ENCODE assay signal across 14 mouse cellular contexts in the genomic region with DNA sequence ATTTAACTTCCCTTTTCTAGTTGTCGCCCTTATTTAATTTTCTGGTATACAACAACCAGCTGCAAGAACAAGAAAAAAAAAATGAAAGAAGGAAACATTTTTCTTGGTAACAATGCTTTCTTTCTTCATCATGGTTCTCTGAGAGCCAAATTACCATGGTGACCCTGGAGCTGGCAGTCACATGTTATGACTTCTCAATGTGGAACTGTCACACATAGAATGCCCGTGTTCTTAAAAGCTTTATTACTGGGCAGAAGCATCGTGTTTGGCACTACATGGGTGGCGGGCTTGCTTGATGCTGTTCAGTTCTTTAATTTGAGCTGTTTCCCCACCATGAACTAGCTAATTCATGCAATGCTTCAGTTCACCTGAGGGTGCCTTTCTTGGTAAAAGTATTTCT.
DNase-seq lines count a peak whose midpoint lies in the region; ATAC-seq and TF ChIP-seq lines count a peak whose summit lies in the region.
"Had no signal": no experiment of that assay in that cellular context is flagged by ENCODE, and none has a peak within 500 bp of the region (broad histone marks: within the 10 kb centered on the region; RNA-seq: fewer than 3 reads in every experiment).

No protein-coding gene starts in this region.

- 50% methylated on average over 4 of the region's 4 CpGs for WGBS in forebrain, embryonic 14.5 days
- 38% methylated on average over 4 of the region's 4 CpGs for WGBS in forebrain, embryonic 15.5 days
- 49% methylated on average over 4 of the region's 4 CpGs for WGBS in midbrain, postnatal 0 days
- WGBS in midbrain, embryonic 13.5 days = 61% methylated on average over 4 of the region's 4 CpGs

- no peaks in the 10 kb centered on the region for H3K36me3 ChIP-seq in forebrain, embryonic 14.5 days (ENCODE audit: control insufficient read depth, insufficient read depth, low read length)
- H3K36me3 ChIP-seq in forebrain, embryonic 15.5 days = no peaks in the 10 kb centered on the region
- no peaks in the 10 kb centered on the region for H3K36me3 ChIP-seq in midbrain, postnatal 0 days (ENCODE audit: insufficient read depth, low read length)
- no peaks in the 10 kb centered on the region for H3K36me3 ChIP-seq in midbrain, embryonic 13.5 days

- H3K27me3 ChIP-seq in forebrain, embryonic 14.5 days (replicated peaks; ENCODE audit: control insufficient read depth, insufficient read depth, low read length) = no peaks in the 10 kb centered on the region
- no peaks in the 10 kb centered on the region for H3K27me3 ChIP-seq in forebrain, embryonic 15.5 days
- H3K27me3 ChIP-seq in midbrain, postnatal 0 days (ENCODE audit: insufficient read depth, low read length) = no peaks in the 10 kb centered on the region
- H3K27me3 ChIP-seq in midbrain, embryonic 13.5 days = no peaks in the 10 kb centered on the region

- no peak overlapping the region for H3K27ac ChIP-seq in forebrain, embryonic 14.5 days (ENCODE audit: low read depth, low read length)
- no peak overlapping the region for H3K27ac ChIP-seq in forebrain, embryonic 15.5 days (replicated peaks)
- H3K27ac ChIP-seq in midbrain, postnatal 0 days (ENCODE audit: low read depth, low read length) = no peak overlapping the region
- no peak overlapping the region for H3K27ac ChIP-seq in midbrain, embryonic 13.5 days

- no peak overlapping the region for H3K4me2 ChIP-seq in forebrain, embryonic 14.5 days (ENCODE audit: low read length)
- no peak overlapping the region for H3K4me2 ChIP-seq in forebrain, embryonic 15.5 days (replicated peaks)
- no peak overlapping the region for H3K4me2 ChIP-seq in midbrain, postnatal 0 days (ENCODE audit: low read depth, low read length, poor library complexity, severe bottlenecking)
- H3K4me2 ChIP-seq in midbrain, embryonic 13.5 days (replicated peaks) = no peak overlapping the region
- H3K4me2 ChIP-seq: liver, embryonic 11.5 days had no signal

- H3K4me3 ChIP-seq in forebrain, embryonic 14.5 days (ENCODE audit: low read depth, low read length) = no peak overlapping the region
- H3K4me3 ChIP-seq in forebrain, embryonic 15.5 days = no peak overlapping the region
- H3K4me3 ChIP-seq in midbrain, postnatal 0 days (ENCODE audit: low read depth, low read length) = no peak overlapping the region
- H3K4me3 ChIP-seq in midbrain, embryonic 13.5 days (replicated peaks) = no peak overlapping the region

- H3K9ac ChIP-seq in forebrain, embryonic 14.5 days (ENCODE audit: low read length) = no peak overlapping the region
- no peak overlapping the region for H3K9ac ChIP-seq in forebrain, embryonic 15.5 days (replicated peaks)
- H3K9ac ChIP-seq in midbrain, postnatal 0 days (replicated peaks; ENCODE audit: low read length, poor library complexity, severe bottlenecking) = no peak overlapping the region
- H3K9ac ChIP-seq in midbrain, embryonic 13.5 days (replicated peaks) = no peak overlapping the region

- peak; percentile 18; the same call in 1 of the 2 replicates for TF ChIP-seq CTCF in midbrain, postnatal 0 days (IDR thresholded peaks at IDR 0.05)

- ATAC-seq in forebrain, embryonic 14.5 days = peak; percentile 26; the same call in 1 of the 2 replicates
- ATAC-seq in forebrain, embryonic 15.5 days (replicated peaks) = no peak; the same call in 1 of the 2 replicates
- peak; percentile 74; the same call in 1 of the 2 replicates for ATAC-seq in midbrain, postnatal 0 days (ENCODE audit: low FRiP score)
- ATAC-seq in midbrain, embryonic 13.5 days = no peak
- ATAC-seq: CD4-positive, CD25-positive, alpha-beta regulatory T cell, adult 4 months had no signal

- peak; percentile 46 for DNase-seq in forebrain, embryonic 14.5 days (ENCODE audit: low spot score)
- peak; percentile 86 for DNase-seq in midbrain, postnatal 0 days (ENCODE audit: low spot score)
- DNase-seq in frontal cortex, postnatal 36 days (ENCODE audit: low spot score in 2 of 2) = peak; percentile 0 to 8
- DNase-seq in right cerebral cortex, postnatal 25 days = peak; percentile 5
- DNase-seq in kidney, postnatal 25 days = no peak
- DNase-seq in spleen, postnatal 10 days (ENCODE audit: low spot score in 2 of 2) = no peak
- DNase-seq: adrenal gland, postnatal 25 days; kidney, postnatal 10 days; lung, postnatal 14 days; thymus, postnatal 4 days had no signal

- H3K9me3 ChIP-seq in forebrain, embryonic 14.5 days (replicated peaks; ENCODE audit: control insufficient read depth, low read length) = no peaks in the 10 kb centered on the region
- no peaks in the 10 kb centered on the region for H3K9me3 ChIP-seq in forebrain, embryonic 15.5 days
- H3K9me3 ChIP-seq in midbrain, postnatal 0 days (ENCODE audit: low read length) = no peaks in the 10 kb centered on the region
- H3K9me3 ChIP-seq in midbrain, embryonic 13.5 days = no peaks in the 10 kb centered on the region

- H3K4me1 ChIP-seq in forebrain, embryonic 14.5 days (ENCODE audit: control insufficient read depth, insufficient read depth, low read length) = no peaks in the 10 kb centered on the region
- no peaks in the 10 kb centered on the region for H3K4me1 ChIP-seq in forebrain, embryonic 15.5 days
- no peaks in the 10 kb centered on the region for H3K4me1 ChIP-seq in midbrain, postnatal 0 days (ENCODE audit: insufficient read depth, low read length)
- no peaks in the 10 kb centered on the region for H3K4me1 ChIP-seq in midbrain, embryonic 13.5 days (replicated peaks)

Comparison
In these comparisons a context has a peak if more than half of its experiments do, and no peak if none do; other contexts are left out.
1. ATAC-seq: peak in forebrain, embryonic 14.5 days (single experiment) and midbrain, postnatal 0 days (single experiment); none in forebrain, embryonic 15.5 days (single experiment) and midbrain, embryonic 13.5 days (single experiment).
2. DNase-seq: peak in forebrain, embryonic 14.5 days (single experiment), midbrain, postnatal 0 days (single experiment), frontal cortex, postnatal 36 days (2 of 2) and right cerebral cortex, postnatal 25 days (single experiment); none in kidney, postnatal 25 days (0 of 2) and spleen, postnatal 10 days (0 of 2).